Mouse (Mus musculus): ENCODE measurements around the gene Muc5ac. TPM values are rescaled to one million over a fixed set of nuclear protein-coding genes. Genes with fewer than 3 reads are reported as not detected.

The Muc5ac gene
- total RNA-seq, 2 experiments from 2014 or later: 0.09 TPM; not detected in 1

- no peak for ATAC-seq (replicated peaks; ENCODE audit: low FRiP score, poor library complexity, severe bottlenecking)
Measured at GRCm38 (mm10) chr7:141823699-141824098, 34.9 kb downstream of the Muc5ac start.

- no peak for ATAC-seq (replicated peaks; ENCODE audit: low FRiP score, poor library complexity, severe bottlenecking)
Measured at GRCm38 (mm10) chr7:141824398-141824797, 35.6 kb downstream of the Muc5ac start.

- no peak for ATAC-seq (replicated peaks; ENCODE audit: low FRiP score, poor library complexity, severe bottlenecking)
Measured at GRCm38 (mm10) chr7:141835941-141836340, 47.2 kb downstream of the Muc5ac start.

DNA sequence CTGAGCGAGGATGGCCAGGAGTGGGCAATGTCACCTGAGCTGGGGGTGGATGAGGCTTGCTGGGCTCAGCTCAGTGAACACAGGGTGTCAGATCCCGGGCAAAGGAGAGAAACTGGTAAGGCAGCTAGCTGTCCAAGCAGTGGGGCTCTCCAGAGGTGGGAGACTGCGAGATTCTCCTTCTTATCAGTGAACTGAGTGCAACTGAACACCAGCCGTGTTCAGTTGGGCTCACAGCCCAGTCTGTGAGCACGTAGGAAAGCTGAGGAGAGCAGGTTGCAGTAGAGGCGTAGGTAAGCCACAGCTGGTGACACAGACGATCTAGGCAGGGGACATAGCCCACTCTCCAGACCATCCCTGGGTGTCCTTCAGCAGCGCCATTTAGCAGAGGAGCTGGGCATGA is 47.7 kb downstream of the Muc5ac start:
- ATAC-seq (replicated peaks; ENCODE audit: low FRiP score, poor library complexity, severe bottlenecking): no peak

GRCm38 (mm10) chr7:141838779-141839178 is 50.0 kb downstream of the Muc5ac start, which contains the start of gene Muc5b:
Gene Muc5b, plus strand, starts transcription at chr7:141839070.
- ATAC-seq (replicated peaks; ENCODE audit: low FRiP score, poor library complexity, severe bottlenecking): no peak

DNA sequence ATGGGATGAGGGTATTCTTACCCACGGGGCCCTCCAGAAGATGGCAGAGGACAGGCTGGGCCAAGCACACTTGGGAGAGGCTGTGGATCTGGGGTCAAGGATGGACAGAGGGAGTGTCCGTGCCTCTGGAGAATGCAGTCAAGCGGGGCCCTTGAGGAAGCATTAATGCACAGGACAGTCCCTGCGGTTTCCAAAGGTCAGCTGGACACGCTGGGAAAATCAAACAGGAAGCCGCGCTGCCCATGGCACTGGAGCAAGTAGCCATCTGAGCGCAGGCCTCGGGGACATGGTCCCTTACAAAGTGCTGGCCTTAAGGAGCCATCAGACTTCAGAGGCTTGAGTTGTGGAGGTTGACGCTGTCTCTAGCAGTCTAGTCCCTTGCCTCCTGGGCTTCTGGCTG is 51.6 kb downstream of the Muc5ac start:
- ATAC-seq (replicated peaks; ENCODE audit: low FRiP score, poor library complexity, severe bottlenecking): no peak

DNA sequence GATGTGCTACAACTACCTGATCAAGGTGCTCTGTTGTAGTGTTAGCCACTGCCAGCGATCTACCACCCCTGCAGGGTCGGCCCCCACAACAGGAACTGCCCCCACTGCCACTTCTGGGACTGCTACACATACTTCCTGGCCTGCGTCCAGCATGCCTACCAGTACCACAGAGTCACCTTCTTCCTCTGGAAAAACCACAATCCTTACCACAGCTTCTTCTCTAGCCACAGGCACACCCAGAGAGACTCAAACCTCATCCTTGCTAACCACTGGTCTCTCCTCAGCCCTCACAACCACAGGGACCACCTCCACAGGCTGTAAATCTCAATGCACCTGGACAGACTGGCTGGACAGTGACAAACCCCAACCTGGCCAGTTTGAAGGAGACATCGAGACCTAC is 72.3 kb downstream of the Muc5ac start:
- ATAC-seq (replicated peaks; ENCODE audit: low FRiP score, poor library complexity, severe bottlenecking): no peak

Other genes starting within 250 kb of the Muc5ac start
- gene Chid1, start 249.1 kb upstream of the Muc5ac start, total RNA-seq (2015; ENCODE audit: low replicate concordance): 4.0 and 7.5 TPM in 2 replicates
- gene Chid1, start 249.1 kb upstream of the Muc5ac start, total RNA-seq (2017; ENCODE audit: low replicate concordance): 7.5 and 8.1 TPM in 2 replicates
- 39.9 and 43.4 TPM in 2 replicates for gene Ap2a2, start 226.8 kb upstream of the Muc5ac start, total RNA-seq (2015; ENCODE audit: low replicate concordance)
- 59.3 and 64.1 TPM in 2 replicates for gene Ap2a2, start 226.8 kb upstream of the Muc5ac start, total RNA-seq (2017; ENCODE audit: low replicate concordance)
- gene Muc6, start 133.7 kb upstream of the Muc5ac start, total RNA-seq (2015; ENCODE audit: low replicate concordance): under 0.01 TPM in 1 of 2 replicates, not detected in the other
- gene Muc6, start 133.7 kb upstream of the Muc5ac start, total RNA-seq (2017; ENCODE audit: low replicate concordance): 0.28 TPM in 1 of 2 replicates, not detected in the other
- gene Muc2, start 98.6 kb upstream of the Muc5ac start, total RNA-seq (2015; ENCODE audit: low replicate concordance): 1.3 TPM in 1 of 2 replicates, not detected in the other
- gene Muc2, start 98.6 kb upstream of the Muc5ac start, total RNA-seq (2017; ENCODE audit: low replicate concordance): 0.26 and 0.28 TPM in 2 replicates
- gene Muc5b, start 50.1 kb downstream of the Muc5ac start, total RNA-seq (2015; ENCODE audit: low replicate concordance): not detected in 2 replicates
- not detected in 2 replicates for gene Muc5b, start 50.1 kb downstream of the Muc5ac start, total RNA-seq (2017; ENCODE audit: low replicate concordance)
- 7.3 and 25.5 TPM in 2 replicates for gene Tollip, start 129.5 kb downstream of the Muc5ac start, total RNA-seq (2015; ENCODE audit: low replicate concordance)
- gene Tollip, start 129.5 kb downstream of the Muc5ac start, total RNA-seq (2017; ENCODE audit: low replicate concordance): 16.4 and 19.4 TPM in 2 replicates
- not detected in 2 replicates for gene Brsk2, start 160.8 kb downstream of the Muc5ac start, total RNA-seq (2015; ENCODE audit: low replicate concordance)
- not detected in 2 replicates for gene Brsk2, start 160.8 kb downstream of the Muc5ac start, total RNA-seq (2017; ENCODE audit: low replicate concordance)

All from erythroblast, adult 5-6 weeks (primary cell).